Mouse (Mus musculus) lung, adult 2 months (tissue): Measurements from ENCODE around the gene Gcnt2.

Source experiments
- CTCF ChIP-seq: fragments of 200-500 bp; IDR thresholded peaks from 2 replicates; pipeline ENCODE4 v1.5.1; 2011; ENCODE audit warnings: mild to moderate bottlenecking, low read length, control low read depth; ENCODE audit not compliant: insufficient read depth
- POLR2A ChIP-seq: fragments of 200-500 bp; IDR thresholded peaks from 2 replicates; pipeline ENCODE4 v1.6.1; 2011; ENCODE audit warnings: low read depth, mild to moderate bottlenecking, control low read depth, low read length, borderline replicate concordance; ENCODE audit errors: extremely low read depth

GRCm38 (mm10) chr13:40880557-40880956 lies 21.0 kb downstream of the Gcnt2 start:
- TF ChIP-seq CTCF (no peak), POLR2A (no peak)
